Mouse (Mus musculus): ENCODE measurements around the gene Rfx7. TPM values are rescaled to one million over a fixed set of nuclear protein-coding genes. Genes with fewer than 3 reads are reported as not detected.
"Not testable (repeated sequence)": the region's sequence is repeated elsewhere in the genome, so short reads cannot be mapped to it uniquely, and the experiment has no call there.

The Rfx7 gene
- polyA plus RNA-seq, 1 experiment from 2014 or later = 12.4 TPM

DNA sequence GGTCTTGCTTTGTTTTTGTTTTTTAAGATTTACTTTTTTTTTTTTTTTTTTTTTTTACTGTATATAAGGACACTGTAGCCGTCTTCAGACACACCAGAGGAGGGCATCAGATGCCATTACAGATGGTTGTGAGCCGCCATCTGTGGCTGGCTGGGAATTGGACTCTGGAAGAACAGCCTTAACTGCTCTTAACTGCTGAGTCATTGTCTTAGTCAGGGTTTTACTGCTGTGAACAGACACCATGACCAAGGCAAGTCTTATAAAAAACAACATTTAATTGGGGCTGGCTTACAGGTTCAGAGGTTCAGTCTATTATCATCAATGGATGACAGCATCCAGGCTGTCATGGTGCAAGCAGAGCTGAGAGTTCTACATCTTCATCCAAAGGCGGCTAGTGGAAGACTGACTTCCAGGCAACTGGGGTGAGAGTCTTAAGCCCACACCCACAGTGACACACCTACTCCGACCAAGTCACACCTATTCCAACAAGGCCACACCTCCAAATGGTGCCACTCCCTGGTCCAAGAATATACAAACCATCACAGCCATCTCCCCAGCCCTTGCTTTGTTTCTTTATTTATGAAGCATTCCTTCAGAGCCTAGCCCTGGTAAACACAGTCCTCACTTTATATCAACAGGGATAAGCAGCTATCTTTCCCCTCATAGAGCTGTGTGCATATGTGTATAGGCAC lies 110.9 kb downstream of the Rfx7 start:
- not testable (repeated sequence) for H3K4me2 ChIP-seq; H3K4me3 ChIP-seq; H3K27me3 ChIP-seq; H3K27ac ChIP-seq; H3K9me3 ChIP-seq; H3K9ac ChIP-seq; ATAC-seq (ENCODE audit: insufficient number of reproducible peaks, insufficient read depth, low FRiP score, low TSS enrichment, low read depth); H3K36me3 ChIP-seq
- H3K4me1 ChIP-seq = peaks cover 46% of the 10 kb centered on the region
- 89% methylated on average over 4 of the region's 4 CpGs for WGBS

DNA sequence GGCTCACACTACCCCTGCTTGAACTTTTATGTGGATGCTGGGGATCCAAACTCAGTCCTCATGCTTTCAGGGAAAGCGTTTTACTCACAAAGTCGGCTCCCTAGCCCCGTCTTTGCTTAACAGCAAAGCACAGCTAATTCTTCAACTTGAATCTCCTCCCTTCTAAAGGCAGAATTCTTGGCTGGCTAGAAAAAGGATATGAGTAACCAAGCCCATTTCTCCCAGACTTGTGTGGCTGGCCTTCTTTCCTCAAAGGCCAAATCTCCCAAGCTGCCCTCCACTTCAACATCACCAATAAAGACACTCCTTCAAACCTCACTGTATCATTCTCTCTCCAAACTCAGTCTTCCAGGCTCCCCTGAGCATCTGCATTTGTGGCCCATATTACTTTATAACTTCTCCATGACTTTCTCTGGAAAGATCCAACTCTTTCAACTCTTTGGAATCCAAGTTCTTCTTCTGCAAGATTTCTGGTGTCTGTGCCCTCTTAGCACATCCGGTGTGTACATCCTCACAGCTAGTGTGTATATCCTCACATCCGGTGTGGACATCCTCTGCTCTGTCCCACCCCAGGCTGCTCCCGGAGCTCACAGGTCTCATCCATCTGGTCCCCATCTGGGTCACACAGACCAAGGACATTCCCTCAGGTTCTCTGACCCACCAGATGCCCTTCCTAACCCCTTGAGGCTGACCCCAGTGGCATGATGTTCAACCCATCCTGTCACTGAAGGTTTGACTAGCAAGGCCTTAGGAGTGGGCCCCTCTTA lies 111.8 kb downstream of the Rfx7 start:
- Histone ChIP-seq H3K9ac (no peak overlapping the region), H3K4me3 (no peak overlapping the region), H3K27me3 (no peaks in the 10 kb centered on the region), H3K27ac (peak overlapping the region; percentile 48), H3K4me2 (no peak overlapping the region), H3K4me1 (peaks cover 46% of the 10 kb centered on the region), H3K9me3 (no peaks in the 10 kb centered on the region), H3K36me3 (no peaks in the 10 kb centered on the region)
- ATAC-seq (ENCODE audit: insufficient number of reproducible peaks, insufficient read depth, low FRiP score, low TSS enrichment, low read depth) = no peak
- WGBS = 67% methylated on average over 6 of the region's 6 CpGs

DNA sequence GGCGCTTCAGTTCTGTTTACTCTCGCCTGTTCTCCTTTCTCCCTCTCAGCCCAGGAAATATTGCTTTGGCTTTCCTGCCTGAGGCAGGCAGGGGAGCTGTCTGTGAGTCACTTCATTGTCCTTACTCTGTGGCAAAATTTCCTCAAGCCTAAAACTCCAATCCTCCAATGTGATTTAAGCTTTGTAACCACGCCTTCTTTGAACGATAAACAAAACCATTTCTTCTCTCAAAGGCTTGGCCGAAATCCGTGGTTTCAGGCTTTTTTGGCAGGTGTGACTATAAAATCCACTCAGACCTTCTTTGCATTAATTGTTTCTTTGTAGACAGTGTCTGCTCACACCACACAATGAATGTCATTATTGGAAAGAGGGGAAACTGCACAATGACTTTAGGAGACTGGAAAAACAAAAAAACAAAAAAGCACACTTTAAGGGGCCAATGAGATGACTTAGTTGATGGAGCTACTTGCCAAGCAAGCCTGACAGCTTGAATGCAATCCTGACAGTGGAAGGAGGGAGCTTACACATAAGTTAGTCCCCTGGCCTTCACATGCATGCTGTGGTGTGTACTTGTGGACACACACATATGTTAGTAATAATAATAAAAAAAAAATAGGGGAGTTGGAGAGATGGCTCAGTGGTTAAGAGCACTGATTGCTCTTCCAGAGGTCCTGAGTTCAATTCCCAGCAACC lies 112.5 kb downstream of the Rfx7 start:
- ATAC-seq (ENCODE audit: insufficient number of reproducible peaks, insufficient read depth, low FRiP score, low TSS enrichment, low read depth) = no peak

DNA sequence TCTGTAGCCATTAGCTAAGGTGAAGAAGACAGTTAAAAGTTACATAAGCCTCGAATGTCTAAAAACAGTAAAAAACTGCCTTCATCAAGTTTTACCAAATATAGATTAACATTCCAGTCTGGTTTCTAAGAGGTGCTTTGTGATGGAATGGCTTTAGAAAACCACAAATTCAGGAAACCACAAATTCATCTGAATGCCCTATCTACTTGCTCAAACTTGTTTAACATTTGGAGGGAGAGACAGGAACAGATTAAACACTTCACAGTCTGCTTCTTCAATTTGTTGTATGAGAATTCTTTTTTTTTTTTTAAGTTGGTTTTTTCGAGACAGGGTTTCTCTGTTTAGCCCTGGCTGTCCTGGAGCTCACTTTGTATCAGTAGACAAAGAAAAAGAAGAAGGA lies 117.7 kb downstream of the Rfx7 start:
- Histone ChIP-seq H3K4me1 (peaks cover 32% of the 10 kb centered on the region), H3K27me3 (no peaks in the 10 kb centered on the region), H3K9me3 (no peaks in the 10 kb centered on the region), H3K4me2 (no peak overlapping the region), H3K9ac (no peak overlapping the region), H3K27ac (peak overlapping the region; percentile 78), H3K4me3 (no peak overlapping the region), H3K36me3 (no peaks in the 10 kb centered on the region)
- whole genome bisulfite sequencing = 22% methylated on average over 2 of the region's 2 CpGs
- ATAC-seq (ENCODE audit: insufficient number of reproducible peaks, insufficient read depth, low FRiP score, low TSS enrichment, low read depth) = no peak

More for the DNA sequence above, 112.5 kb downstream of the Rfx7 start:
- 24% methylated on average over 6 of the region's 6 CpGs for WGBS
- H3K27me3 ChIP-seq = no peaks in the 10 kb centered on the region
- H3K4me1 ChIP-seq = peaks cover 42% of the 10 kb centered on the region
- H3K9me3 ChIP-seq = no peaks in the 10 kb centered on the region
- no peaks in the 10 kb centered on the region for H3K36me3 ChIP-seq
- H3K4me2 ChIP-seq = no peak overlapping the region
- H3K9ac ChIP-seq = no peak overlapping the region
- H3K27ac ChIP-seq = peak overlapping the region; percentile 48; the same call in 1 of the 2 replicates
- no peak overlapping the region for H3K4me3 ChIP-seq

DNA sequence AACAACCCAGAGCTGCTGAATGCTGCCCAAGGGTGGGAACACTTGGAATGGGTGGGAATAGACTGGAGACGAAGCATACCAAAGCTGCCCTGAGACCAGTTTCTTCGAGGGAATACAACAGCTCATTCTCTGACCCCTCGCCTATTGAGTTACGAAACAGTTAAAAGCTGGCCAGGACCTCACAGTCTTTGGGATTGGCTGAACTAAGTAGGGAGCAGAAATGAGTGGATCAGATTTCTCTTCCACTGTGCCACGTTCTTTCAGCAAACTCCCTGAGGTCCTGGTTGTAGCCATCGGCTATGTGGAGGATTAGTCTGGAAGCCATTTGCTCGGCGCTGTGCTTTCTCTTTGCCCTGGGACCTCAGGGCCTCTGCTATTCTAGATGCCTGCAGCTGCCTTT lies 120.9 kb downstream of the Rfx7 start:
- Histone ChIP-seq H3K4me3 (peak overlapping the region; percentile 11; the same call in 1 of the 2 replicates), H3K36me3 (no peaks in the 10 kb centered on the region), H3K9me3 (no peaks in the 10 kb centered on the region), H3K27me3 (no peaks in the 10 kb centered on the region), H3K4me1 (peaks cover 42% of the 10 kb centered on the region), H3K27ac (peak overlapping the region; percentile 95), H3K9ac (peak overlapping the region; percentile 37; the same call in 1 of the 2 replicates), H3K4me2 (peak overlapping the region; percentile 42)
- ATAC-seq (ENCODE audit: insufficient number of reproducible peaks, insufficient read depth, low FRiP score, low TSS enrichment, low read depth) = peak; percentile 64
- 4% methylated on average over 8 of the region's 8 CpGs for WGBS

DNA sequence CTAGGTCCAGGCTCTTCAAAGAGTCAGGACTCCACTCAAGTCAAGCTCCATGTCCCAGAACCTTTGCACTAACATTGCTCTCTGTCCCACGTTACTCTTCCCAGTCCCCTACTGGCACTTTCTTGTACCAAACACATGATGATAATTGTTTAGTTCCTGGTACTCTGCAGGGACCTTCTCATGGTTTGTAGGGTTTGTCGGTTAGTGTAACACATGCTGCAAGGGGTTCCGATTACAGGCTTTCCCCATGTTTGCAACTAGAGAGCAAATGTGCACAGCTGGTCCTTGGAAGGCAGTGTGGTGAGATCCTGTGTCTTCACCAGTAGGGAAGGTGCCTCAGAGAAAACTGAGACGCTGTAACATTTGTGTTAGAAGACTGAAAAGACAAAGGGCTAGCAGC lies 121.5 kb downstream of the Rfx7 start:
- H3K36me3 ChIP-seq = no peaks in the 10 kb centered on the region
- H3K27ac ChIP-seq = peak overlapping the region; percentile 95
- H3K9me3 ChIP-seq = no peaks in the 10 kb centered on the region
- peak overlapping the region; percentile 42 for H3K4me2 ChIP-seq
- no peaks in the 10 kb centered on the region for H3K27me3 ChIP-seq
- H3K4me1 ChIP-seq = peaks cover 44% of the 10 kb centered on the region
- H3K4me3 ChIP-seq = peak overlapping the region; percentile 11; the same call in 1 of the 2 replicates
- WGBS = 8% methylated on average over 4 of the region's 4 CpGs
- no peak; the same call in 1 of the 2 replicates for ATAC-seq (ENCODE audit: insufficient number of reproducible peaks, insufficient read depth, low FRiP score, low TSS enrichment, low read depth)
- peak overlapping the region; percentile 37; the same call in 1 of the 2 replicates for H3K9ac ChIP-seq

DNA sequence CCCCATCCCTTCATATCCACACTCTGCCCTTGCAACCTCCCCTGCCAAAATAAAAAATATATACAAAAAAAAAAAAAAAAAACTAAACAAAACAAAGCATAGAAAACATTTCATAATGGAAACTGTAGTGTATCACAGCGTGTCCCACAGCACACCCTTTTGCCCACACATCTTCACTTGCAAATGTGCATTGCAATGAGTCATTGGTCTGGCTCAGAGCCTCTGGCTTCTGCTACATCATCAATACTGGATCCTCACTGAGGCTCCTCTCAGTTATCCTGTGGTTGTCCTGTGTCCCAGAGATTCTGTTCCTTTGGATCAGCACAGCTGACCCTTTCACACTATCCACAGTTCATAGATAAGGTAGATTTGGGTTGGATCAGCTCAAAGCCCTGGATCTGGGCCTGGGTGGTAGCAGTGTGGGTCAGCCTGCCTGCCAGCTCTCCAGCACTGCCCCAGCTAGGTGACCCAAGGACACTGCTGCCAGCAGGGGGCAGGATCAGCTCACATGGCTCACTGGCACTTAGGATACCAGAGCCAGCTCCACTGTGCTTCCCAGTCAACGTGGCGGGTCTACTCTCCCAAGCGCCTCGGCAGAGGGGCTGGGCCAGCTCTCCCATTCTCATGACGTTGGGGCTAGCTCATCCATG lies 122.7 kb downstream of the Rfx7 start:
- no peak overlapping the region for H3K4me3 ChIP-seq
- no peaks in the 10 kb centered on the region for H3K36me3 ChIP-seq
- H3K4me2 ChIP-seq = no peak overlapping the region
- H3K9ac ChIP-seq = no peak overlapping the region
- H3K27ac ChIP-seq = 0 out of 2 replicates have a peak overlapping the region, but pooled peaks have one; percentile 24
- H3K9me3 ChIP-seq = no peaks in the 10 kb centered on the region
- no peak for ATAC-seq (ENCODE audit: insufficient number of reproducible peaks, insufficient read depth, low FRiP score, low TSS enrichment, low read depth)
- WGBS = 79% methylated on average over 6 of the region's 6 CpGs
- no peaks in the 10 kb centered on the region for H3K27me3 ChIP-seq
- H3K4me1 ChIP-seq = peaks cover 49% of the 10 kb centered on the region

DNA sequence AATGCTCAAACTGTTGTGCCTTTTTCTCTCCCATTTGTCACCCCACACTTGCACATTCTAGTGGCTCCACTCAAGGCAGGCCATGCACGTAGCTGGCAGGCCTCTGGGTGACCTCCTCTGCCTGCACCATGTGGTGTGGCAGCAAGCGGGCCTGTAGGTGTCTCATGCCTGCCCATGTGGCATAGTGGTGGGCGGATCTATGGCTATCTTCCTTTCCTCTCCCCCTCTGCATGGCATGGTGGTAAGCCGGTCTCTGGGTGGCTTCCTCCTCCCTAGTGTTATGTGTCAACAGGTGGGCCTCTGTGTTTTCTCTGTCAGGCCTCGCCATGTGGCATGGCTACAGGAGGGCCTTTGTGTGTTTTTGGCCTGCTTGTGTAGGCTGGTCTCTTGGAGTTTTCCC lies 123.6 kb downstream of the Rfx7 start:
- Histone ChIP-seq H3K27me3 (no peaks in the 10 kb centered on the region), H3K27ac (peak overlapping the region; percentile 44; the same call in 1 of the 2 replicates), H3K36me3 (no peaks in the 10 kb centered on the region), H3K4me1 (peaks cover 49% of the 10 kb centered on the region), H3K4me3 (no peak overlapping the region), H3K4me2 (no peak overlapping the region), H3K9ac (no peak overlapping the region), H3K9me3 (no peaks in the 10 kb centered on the region)
- ATAC-seq (ENCODE audit: insufficient number of reproducible peaks, insufficient read depth, low FRiP score, low TSS enrichment, low read depth) = no peak
- WGBS = 75% methylated on average over 5 of the region's 5 CpGs

DNA sequence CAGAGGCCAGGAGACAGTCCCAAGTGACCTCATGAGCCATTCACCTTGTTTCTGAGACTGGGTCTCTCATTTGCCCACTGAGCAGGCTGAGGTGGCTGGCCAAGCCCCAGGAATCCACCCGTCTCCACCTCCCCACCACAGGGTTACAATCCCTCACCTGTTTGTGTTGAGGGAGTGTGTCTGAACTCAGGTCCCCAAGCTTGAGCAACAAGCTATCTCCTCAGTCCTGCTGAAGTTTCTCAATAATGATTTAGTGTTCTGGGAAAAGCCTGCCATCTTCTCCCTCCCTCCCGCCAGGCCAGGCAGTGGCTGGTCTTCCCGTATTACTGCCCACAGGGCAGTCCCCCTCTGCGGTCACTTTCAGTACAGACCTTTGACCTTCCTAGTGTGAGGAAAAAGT lies 124.5 kb downstream of the Rfx7 start:
- Histone ChIP-seq H3K27me3 (no peaks in the 10 kb centered on the region), H3K9me3 (no peaks in the 10 kb centered on the region), H3K9ac (no peak overlapping the region), H3K36me3 (no peaks in the 10 kb centered on the region), H3K27ac (no peak overlapping the region), H3K4me2 (no peak overlapping the region), H3K4me1 (peaks cover 52% of the 10 kb centered on the region), H3K4me3 (no peak overlapping the region)
- no peak for ATAC-seq (ENCODE audit: insufficient number of reproducible peaks, insufficient read depth, low FRiP score, low TSS enrichment, low read depth)
- WGBS = 39% methylated on average over 4 of the region's 4 CpGs

DNA sequence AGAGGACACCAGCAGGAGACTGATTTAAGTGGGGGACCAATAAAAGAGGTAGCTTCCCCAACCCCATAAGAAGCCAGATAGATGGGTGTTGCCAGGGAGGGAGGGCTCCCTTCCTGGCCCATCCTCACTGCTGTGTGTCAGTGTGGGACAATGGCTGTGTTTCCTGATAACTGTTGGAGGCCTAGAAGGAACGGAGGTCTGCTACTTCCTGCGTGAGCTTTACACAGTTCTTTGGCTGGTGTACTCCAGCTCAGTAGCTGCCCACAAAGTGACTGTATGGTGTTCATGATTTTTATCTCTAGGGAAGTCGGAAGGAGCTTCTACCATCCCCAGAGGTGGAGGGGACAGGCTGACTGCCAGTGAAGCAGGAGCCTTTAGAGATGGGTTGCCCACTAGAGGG lies 124.9 kb downstream of the Rfx7 start:
- no peaks in the 10 kb centered on the region for H3K36me3 ChIP-seq
- no peak overlapping the region for H3K4me2 ChIP-seq
- H3K9ac ChIP-seq = no peak overlapping the region
- no peaks in the 10 kb centered on the region for H3K27me3 ChIP-seq
- H3K4me1 ChIP-seq = peaks cover 52% of the 10 kb centered on the region
- no peak overlapping the region for H3K4me3 ChIP-seq
- no peak overlapping the region for H3K27ac ChIP-seq
- no peaks in the 10 kb centered on the region for H3K9me3 ChIP-seq
- WGBS = 48% methylated on average over 3 of the region's 3 CpGs
- no peak for ATAC-seq (ENCODE audit: insufficient number of reproducible peaks, insufficient read depth, low FRiP score, low TSS enrichment, low read depth)

DNA sequence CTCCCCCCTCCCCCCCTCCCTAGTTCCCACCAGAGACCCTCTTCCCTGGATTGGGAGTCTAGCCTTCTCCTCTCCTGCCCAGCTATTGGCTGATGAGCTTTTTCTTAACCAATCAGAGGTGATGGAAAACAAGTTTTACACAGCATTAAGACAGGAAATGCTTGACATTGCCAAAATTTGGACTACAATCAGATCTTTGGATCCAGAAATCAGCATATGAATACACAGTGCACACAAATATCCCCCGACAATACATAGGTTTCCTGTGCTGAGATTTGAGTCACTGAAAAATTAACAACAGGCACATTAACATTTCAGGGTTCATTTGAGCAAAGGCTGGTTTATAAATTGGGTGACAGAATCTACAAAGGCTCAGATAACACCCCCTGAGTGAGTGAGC lies 125.7 kb downstream of the Rfx7 start:
- Histone ChIP-seq H3K27me3 (no peaks in the 10 kb centered on the region), H3K9ac (no peak overlapping the region), H3K27ac (no peak overlapping the region), H3K4me2 (no peak overlapping the region), H3K4me1 (peaks cover 45% of the 10 kb centered on the region), H3K4me3 (no peak overlapping the region), H3K9me3 (no peaks in the 10 kb centered on the region), H3K36me3 (no peaks in the 10 kb centered on the region)
- WGBS = 55% methylated on average over 1 of the region's 1 CpGs
- no peak for ATAC-seq (ENCODE audit: insufficient number of reproducible peaks, insufficient read depth, low FRiP score, low TSS enrichment, low read depth)
